Mouse (Mus musculus): ENCODE results near the gene Usp19.

The Usp19 gene

DNA sequence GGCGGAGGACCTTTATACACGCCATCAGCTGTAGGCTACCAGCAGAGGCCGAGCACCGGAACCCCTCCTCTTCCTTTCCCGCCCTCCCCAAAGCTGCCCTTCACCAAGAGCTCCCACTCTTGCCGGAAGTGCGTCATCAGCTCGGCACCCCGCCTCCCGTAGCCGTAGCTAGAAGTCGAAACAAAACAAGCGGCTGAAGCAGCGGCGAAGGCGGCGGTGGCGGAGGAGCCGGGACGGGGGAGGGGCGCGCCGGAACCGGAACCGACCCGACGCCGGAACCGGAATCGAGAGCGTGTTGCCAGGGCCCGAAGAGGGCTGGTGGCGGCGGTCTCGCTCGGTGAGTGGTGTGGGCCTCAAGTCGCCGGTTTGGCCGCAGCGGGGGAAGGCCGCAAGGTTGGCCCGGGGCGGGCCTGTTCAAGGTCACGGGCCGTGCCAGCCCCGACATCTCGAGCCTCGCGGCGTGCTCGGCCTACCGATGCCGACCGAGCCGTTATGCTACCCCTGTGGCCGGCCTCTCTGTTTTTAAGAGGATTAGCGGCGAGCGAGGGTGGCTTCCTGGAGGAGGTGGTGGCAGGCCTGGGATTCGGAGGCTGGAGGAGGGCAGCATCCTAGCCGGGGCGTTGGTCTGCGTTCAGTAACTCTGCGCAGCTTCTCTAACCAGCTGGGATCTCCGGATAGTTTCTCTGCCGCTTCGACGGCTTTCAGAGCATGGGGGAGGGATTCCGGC is at the start of gene Usp19:
Gene Usp19 (plus strand): TSS at position 44 of the 727 bp plus-strand sequence.
- peak; percentile 94 for DNase-seq (ENCODE audit: low read depth, low spot score)

DNA sequence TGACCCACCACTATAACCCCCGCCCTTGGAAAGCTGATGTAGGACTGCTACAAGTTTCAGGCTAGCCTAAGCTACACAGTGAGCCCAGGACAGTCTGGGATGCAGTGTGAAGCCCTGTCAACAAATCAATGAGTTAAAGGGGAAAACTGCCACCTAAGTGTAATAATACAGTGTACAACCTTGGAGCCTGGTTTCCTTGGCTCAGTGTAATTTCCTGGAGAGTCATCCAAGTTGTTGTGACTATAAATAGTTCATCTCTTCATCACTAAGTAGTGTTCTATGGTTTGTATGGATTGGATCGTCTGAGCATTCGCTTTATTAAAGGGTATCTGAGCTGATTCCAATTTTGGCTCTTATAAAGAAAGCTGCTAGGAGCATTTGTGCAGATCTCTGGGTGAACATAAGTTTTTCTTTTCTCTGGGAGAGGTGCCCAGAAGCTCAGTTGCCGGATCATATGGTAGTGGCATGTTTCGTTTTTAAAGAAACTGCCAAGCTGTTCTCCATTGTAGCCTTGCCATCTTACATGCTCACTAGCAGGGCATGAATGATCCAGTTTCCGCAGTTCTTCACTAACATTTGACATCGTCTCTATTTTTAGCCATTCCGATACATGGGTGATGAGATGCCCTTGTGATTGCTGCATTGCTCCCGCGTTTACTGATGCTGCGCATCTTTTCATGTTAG is 49.0 kb upstream of the Usp19 start:
- DNase-seq (ENCODE audit: low read depth, low spot score): no peak

DNA sequence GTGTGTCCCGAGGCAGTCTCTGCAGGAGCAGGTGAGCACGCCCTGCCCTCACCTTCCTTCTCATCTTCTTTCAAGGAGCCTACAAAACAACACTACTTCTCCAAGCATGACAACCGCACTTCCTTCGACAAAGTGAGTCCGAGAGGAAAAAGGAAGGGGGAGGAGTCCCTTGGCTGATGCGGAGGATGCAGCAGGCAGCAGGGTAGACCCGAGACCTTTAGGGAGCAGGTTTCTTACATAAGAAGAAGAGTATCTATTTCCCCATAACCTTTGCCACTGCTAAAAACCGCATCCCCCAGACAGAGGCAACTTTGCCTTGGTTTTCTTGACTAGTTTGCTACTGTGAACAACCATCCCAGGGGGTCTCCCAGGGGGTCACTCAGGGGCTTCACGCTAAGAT is 45.3 kb upstream of the Usp19 start:
- no peak for DNase-seq (ENCODE audit: low read depth, low spot score)

GRCm38 (mm10) chr9:108449860-108450259 is 40.5 kb upstream of the Usp19 start:
- DNase-seq (ENCODE audit: low read depth, low spot score): peak; percentile 86

GRCm38 (mm10) chr9:108450292-108451169 is 39.9 kb upstream of the Usp19 start:
- peak; percentile 72 for DNase-seq (ENCODE audit: low read depth, low spot score)

- no peak for DNase-seq (ENCODE audit: low read depth, low spot score)
Observed at GRCm38 (mm10) chr9:108451170-108451493, 39.3 kb upstream of the Usp19 start.

DNA sequence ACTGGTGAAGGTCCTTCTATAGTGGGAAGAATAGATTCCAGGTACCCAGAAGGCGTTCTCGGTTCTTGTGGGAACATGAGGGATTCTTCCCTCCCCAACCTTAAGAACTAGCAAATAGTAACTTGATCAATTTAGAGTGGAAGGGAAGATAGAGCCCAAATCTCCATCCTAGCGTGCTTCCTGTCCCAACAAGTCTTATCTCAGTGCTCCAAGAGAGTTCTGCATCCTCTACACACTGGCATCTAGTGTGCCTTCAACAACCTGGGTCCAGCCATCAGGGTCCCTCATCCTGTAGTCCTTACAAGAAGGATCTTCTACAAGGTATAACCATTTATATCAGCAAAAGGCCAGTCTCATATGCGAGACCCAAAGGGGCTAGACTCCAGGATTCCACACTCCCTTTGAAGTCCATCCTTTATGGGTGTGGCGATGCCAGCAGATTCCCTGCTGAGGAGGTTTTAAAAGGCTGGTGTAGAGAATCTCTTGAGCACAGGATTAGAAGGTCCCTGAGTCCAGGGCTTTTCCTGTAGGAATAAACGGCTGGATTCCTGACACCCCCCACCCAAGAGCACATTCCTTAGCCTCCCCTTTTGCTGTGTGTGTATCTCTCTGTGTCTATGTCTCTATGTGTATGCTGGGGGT is 38.8 kb upstream of the Usp19 start:
- DNase-seq (ENCODE audit: low read depth, low spot score): no peak

GRCm38 (mm10) chr9:108452291-108452906 is 38.0 kb upstream of the Usp19 start:
- peak; percentile 78 for DNase-seq (ENCODE audit: low read depth, low spot score)

DNA sequence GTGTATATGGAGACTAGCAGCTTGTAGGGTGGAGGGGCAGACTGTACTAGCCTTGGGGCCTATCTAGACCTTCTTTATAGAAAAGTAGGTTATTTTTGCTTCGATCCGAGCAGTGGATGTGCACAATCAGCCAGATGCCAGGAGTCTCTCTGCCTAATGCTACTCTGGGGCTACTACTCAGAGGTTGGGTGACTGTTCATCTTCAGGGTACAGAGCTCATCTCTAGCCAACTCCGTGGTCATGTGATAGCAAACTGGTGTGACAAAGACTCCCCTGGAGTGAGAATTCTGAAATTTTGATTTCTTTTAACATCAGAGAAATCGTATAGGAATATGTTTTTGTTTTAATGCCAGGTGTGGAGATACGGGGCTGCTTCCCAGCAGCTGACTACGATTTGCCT is 37.5 kb upstream of the Usp19 start:
- DNase-seq (ENCODE audit: low read depth, low spot score): no peak

DNA sequence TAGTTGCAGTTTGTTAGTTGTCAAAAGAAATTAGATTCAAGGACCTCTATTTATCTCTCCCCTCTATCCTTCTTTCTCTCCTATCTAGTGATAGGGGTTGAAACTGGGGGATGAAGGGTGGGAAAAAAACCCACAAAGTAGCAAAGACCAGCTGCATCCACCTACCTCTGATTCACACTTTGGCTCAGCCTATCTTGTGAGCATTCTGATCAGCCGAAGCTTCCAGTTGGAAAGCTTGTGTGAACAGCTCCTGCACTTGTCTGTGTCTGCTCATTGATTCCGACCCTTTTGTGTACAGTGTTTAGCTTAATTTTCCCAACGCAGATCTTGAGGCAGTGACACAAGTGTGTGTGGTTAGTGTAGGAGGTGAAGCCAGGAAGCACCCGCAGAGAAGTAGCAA is 36.9 kb upstream of the Usp19 start:
- DNase-seq (ENCODE audit: low read depth, low spot score): no peak

GRCm38 (mm10) chr9:108454429-108454828 is 36.0 kb upstream of the Usp19 start:
- no peak for DNase-seq (ENCODE audit: low read depth, low spot score)

DNA sequence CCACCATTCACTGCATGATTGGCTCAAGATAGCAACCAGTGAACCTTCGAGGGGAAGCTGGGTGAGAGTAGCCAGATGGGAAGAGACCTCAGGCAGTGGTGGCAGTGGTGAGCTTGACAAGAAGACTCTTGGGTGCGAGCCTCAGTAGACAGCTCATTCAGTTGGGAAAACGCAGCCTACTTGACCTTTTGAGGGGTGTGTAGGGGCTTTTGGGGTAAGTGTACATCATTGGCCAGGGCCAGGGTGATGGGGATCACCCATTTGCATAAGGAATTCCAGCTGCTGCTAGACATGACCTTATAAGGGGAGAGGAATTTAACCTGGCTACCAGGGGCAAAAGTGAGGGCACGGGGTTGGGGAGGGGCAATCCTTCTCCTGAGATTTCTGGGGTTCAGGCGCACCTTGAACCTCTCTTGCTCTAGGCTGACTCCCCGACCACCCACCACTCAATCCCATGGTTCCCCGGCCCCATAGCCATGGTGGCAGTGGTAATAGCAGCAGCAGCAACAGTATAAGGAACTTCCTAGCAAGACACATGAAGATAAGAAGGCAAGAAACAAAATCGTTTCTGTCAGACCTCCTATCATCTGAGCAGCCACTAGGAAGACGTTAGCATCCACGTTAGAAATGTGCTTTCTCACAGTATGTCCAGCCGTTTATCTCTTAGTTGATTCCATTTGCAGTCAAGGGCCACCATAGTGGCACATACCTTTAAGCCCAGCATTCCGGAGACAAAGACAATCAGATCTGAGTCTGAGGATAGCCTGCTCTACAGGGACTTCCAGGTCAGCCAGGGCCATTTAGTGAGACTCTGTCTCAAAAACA is 34.4 kb upstream of the Usp19 start:
- DNase-seq (ENCODE audit: low read depth, low spot score): no peak

DNA sequence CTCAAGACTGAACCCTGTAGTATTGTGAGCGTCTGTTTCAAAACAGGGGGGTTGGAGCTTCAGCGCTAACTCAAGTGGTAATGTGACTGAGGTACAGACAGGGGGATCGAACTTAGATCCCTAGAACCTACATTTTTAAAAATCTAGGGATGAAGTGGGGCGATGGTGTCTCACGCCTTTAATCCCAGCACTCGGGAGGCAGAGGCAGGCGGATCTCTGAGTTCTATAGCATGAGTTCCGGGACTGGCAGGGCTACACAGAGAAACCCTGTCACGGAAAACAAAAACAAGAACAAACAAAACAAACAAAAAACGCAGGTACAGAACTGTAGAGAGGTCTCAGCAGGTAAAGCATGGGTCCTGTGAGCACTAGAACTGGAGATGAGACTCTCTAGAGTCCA is 33.4 kb upstream of the Usp19 start:
- no peak for DNase-seq (ENCODE audit: low read depth, low spot score)

GRCm38 (mm10) chr9:108459939-108460318 is 30.5 kb upstream of the Usp19 start:
- DNase-seq (ENCODE audit: low read depth, low spot score): no peak

- DNase-seq (ENCODE audit: low read depth, low spot score): peak; percentile 75
Observed at GRCm38 (mm10) chr9:108460319-108461178, 29.9 kb upstream of the Usp19 start, which contains the start of gene Ccdc71. Gene Ccdc71 (plus strand): TSS chr9:108460527.

- DNase-seq (ENCODE audit: low read depth, low spot score): no peak
Observed at GRCm38 (mm10) chr9:108461181-108461631, 29.2 kb upstream of the Usp19 start, which contains the start of gene Klhdc8b. Gene Klhdc8b (minus strand): TSS chr9:108461581.

DNA sequence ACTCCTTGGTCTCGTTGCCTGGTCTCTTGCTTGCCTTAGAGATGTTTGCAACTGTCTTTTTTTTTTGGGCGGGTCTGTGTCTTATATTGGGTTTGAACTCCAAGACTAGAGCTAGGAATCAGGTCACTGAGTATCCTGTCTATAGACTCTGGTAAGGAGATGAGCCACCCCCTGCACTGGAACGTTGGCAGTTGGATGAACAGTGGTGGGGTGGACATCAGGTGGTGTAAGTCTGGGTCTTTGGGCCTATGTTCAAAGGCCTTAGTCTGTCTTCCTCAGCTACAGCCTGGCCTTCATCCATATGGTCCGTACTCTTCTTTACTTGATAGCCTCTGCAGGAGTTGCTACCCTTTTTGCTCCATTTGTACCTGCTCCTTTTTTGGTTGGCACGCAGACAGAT is 28.7 kb upstream of the Usp19 start:
- no peak for DNase-seq (ENCODE audit: low read depth, low spot score)

- DNase-seq (ENCODE audit: low read depth, low spot score): no peak
Observed at GRCm38 (mm10) chr9:108462192-108462591, 28.2 kb upstream of the Usp19 start.

DNA sequence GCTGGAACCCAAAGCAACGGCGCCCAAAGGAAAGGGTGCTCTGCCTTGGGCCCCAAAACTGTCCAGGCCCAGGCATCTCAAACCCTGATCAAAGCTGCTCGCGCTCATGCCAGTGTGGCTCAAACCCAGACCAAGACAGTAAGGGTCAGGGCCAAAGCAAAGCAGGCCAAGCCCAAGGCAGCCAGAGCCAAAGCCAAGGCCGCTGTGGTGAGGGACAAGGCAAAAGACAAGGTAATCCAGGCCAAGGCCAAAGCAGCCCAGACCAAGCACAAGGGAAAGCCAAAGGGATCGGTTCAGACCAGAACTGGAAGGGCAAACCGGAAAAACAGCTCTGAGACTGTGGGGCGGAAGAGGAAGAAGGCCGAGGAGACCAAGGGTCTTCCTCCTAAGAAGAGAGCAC is 26.7 kb upstream of the Usp19 start:
- DNase-seq (ENCODE audit: low read depth, low spot score): no peak

Measured in retina, adult 2 months (tissue).